Mouse (Mus musculus) cerebellum, adult 9-11 months (tissue): Measurements from ENCODE around the gene Camk2n2.
"Not testable (repeated sequence)": the region's sequence is repeated elsewhere in the genome, so short reads cannot be mapped to it uniquely, and the experiment has no call there.

Experiments
- DNase-seq: peaks from one replicate; pipeline ENCODE4 v3.0.0; 2022

Gene Camk2n2

GRCm38 (mm10) chr16:20621191-20621990 lies at the start of gene Camk2n2:
Camk2n2 (minus strand) TSS chr16:20621287.
- peak; percentile 89 for DNase-seq

GRCm38 (mm10) chr16:20670291-20670690 lies 49.2 kb upstream of the Camk2n2 start:
- DNase-seq: no peak

- DNase-seq: not testable (repeated sequence)
Measured at GRCm38 (mm10) chr16:20668013-20668412, 46.9 kb upstream of the Camk2n2 start, which contains the start of gene Eif4g1. Eif4g1 (plus strand) TSS chr16:20668313.

- no peak for DNase-seq
Measured at GRCm38 (mm10) chr16:20657661-20658060, 36.6 kb upstream of the Camk2n2 start.

GRCm38 (mm10) chr16:20653315-20653714 lies 32.2 kb upstream of the Camk2n2 start:
- no peak for DNase-seq

GRCm38 (mm10) chr16:20651947-20652310 lies 30.8 kb upstream of the Camk2n2 start:
- no peak for DNase-seq

- peak; percentile 96 for DNase-seq
Measured at GRCm38 (mm10) chr16:20651076-20651946, 30.2 kb upstream of the Camk2n2 start, which contains the start of gene Psmd2. Psmd2 (plus strand) TSS chr16:20651652.

GRCm38 (mm10) chr16:20643911-20644310 lies 22.8 kb upstream of the Camk2n2 start:
- DNase-seq: no peak

GRCm38 (mm10) chr16:20642161-20642560 lies 21.1 kb upstream of the Camk2n2 start:
- DNase-seq: peak; percentile 70

GRCm38 (mm10) chr16:20638367-20638766 lies 17.3 kb upstream of the Camk2n2 start:
- no peak for DNase-seq

GRCm38 (mm10) chr16:20637410-20637809 lies 16.3 kb upstream of the Camk2n2 start:
- DNase-seq: no peak

GRCm38 (mm10) chr16:20629731-20630634 lies 8.9 kb upstream of the Camk2n2 start, which contains the start of gene Ece2:
Ece2 (plus strand) TSS chr16:20629828.
- DNase-seq: peak; percentile 75

- DNase-seq: no peak
Measured at GRCm38 (mm10) chr16:20628871-20629391, 7.8 kb upstream of the Camk2n2 start.

- DNase-seq: no peak
Measured at GRCm38 (mm10) chr16:20623211-20623610, 2.1 kb upstream of the Camk2n2 start.

GRCm38 (mm10) chr16:20621991-20622685 lies 1.1 kb upstream of the Camk2n2 start:
- DNase-seq: peak; percentile 86

GRCm38 (mm10) chr16:20620751-20621190 lies 316 bp downstream of the Camk2n2 start:
- DNase-seq: no peak

GRCm38 (mm10) chr16:20620399-20620735 lies 720 bp downstream of the Camk2n2 start:
- no peak for DNase-seq

GRCm38 (mm10) chr16:20619541-20620398 lies 1.3 kb downstream of the Camk2n2 start:
- DNase-seq: peak; percentile 64

GRCm38 (mm10) chr16:20611357-20612227 lies 9.5 kb downstream of the Camk2n2 start, which contains the start of the genes Eef1akmt4, Gm49333 and Alg3:
Eef1akmt4 (plus strand) TSS chr16:20611593.
Gm49333 (plus strand) TSS chr16:20611610.
Alg3 (minus strand) TSS chr16:20611735.
- DNase-seq: peak; percentile 86
